In the genomic region with DNA sequence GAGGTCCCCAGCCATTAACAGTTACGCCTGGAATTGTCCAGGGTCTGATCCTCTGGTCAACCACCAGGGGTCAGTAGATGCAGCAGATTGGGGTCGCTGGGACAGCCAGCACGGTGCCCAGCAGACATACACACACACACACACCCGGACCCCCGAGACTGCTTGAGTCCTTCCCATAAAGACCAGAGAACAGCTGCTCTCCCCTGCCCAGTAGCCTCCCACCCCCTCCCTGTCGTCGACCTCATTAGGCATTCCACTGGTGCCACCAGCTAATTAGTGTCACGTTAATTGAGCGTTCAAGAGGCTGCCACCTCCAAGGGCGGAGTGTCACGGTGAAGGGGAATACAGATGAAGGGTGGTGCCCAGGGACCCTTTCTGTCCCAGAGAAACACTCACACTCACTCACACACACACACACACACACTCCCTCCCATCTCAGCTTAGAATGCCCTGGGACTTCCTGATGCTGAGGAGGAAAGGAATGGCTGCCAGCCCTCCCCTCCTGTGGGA, we compare ENCODE assay signal across 8 mouse cellular contexts. TPM values are rescaled to one million over a fixed set of nuclear protein-coding genes. Genes with fewer than 3 reads are reported as not detected.
A peak's percentile ranks its signal among the peaks of the same experiment; 100 is the strongest.
DNase-seq lines count a peak whose midpoint lies in the region; ATAC-seq and TF ChIP-seq lines count a peak whose summit lies in the region.

No protein-coding gene starts in this region.

- H3K4me2 ChIP-seq in lung, postnatal 0 days (replicated peaks; ENCODE audit: low read depth, low read length) = no peak overlapping the region
- H3K4me2 ChIP-seq in hindbrain, embryonic 14.5 days (replicated peaks) = 0 out of 2 replicates have a peak overlapping the region, but pooled peaks have one; percentile 11

- peak; percentile 42 for TF ChIP-seq CTCF in cerebellum, adult 2 months (IDR thresholded peaks at IDR 0.05; ENCODE audit: borderline replicate concordance, insufficient read depth, low read depth, low read length)
- peak; percentile 78 for TF ChIP-seq CTCF in lung, postnatal 0 days (IDR thresholded peaks at IDR 0.05)

- H3K27ac ChIP-seq in cerebellum, adult 2 months (ENCODE audit: insufficient read depth, low read length) = no peak overlapping the region
- H3K27ac ChIP-seq in lung, postnatal 0 days (ENCODE audit: low read length) = no peak overlapping the region
- peak overlapping the region; percentile 63 for H3K27ac ChIP-seq in hindbrain, embryonic 14.5 days

- TF ChIP-seq POLR2A in cerebellum, adult 2 months (IDR thresholded peaks at IDR 0.05; ENCODE audit: borderline replicate concordance, insufficient read depth, low read length) = no peak

- H3K27me3 ChIP-seq in cerebellum, adult 2 months (ENCODE audit: control insufficient read depth, insufficient read depth, low read length) = no peaks in the 10 kb centered on the region
- H3K27me3 ChIP-seq in lung, postnatal 0 days (replicated peaks; ENCODE audit: insufficient read depth, low read length) = no peaks in the 10 kb centered on the region
- no peaks in the 10 kb centered on the region for H3K27me3 ChIP-seq in hindbrain, embryonic 14.5 days (ENCODE audit: control insufficient read depth, insufficient read depth, low read length)

- peak; percentile 44; the same call in 1 of the 2 replicates for ATAC-seq in lung, postnatal 0 days
- ATAC-seq in hindbrain, embryonic 14.5 days (ENCODE audit: low FRiP score) = peak; percentile 38
- ATAC-seq in frontal cortex, adult (ENCODE audit: low TSS enrichment) = no peak

- WGBS in cerebellum, adult 2 months = 24% methylated on average over 11 of the region's 11 CpGs
- 32% methylated on average over 11 of the region's 11 CpGs for WGBS in lung, postnatal 0 days
- 8% methylated on average over 11 of the region's 11 CpGs for WGBS in hindbrain, embryonic 14.5 days

- peaks cover 12% of the 10 kb centered on the region for H3K4me1 ChIP-seq in cerebellum, adult 2 months (ENCODE audit: control insufficient read depth, insufficient read depth, low read length)
- peaks cover 8% of the 10 kb centered on the region; the same call in 1 of the 2 replicates for H3K4me1 ChIP-seq in lung, postnatal 0 days (ENCODE audit: insufficient read depth, low read depth, low read length)
- peaks cover 50% of the 10 kb centered on the region for H3K4me1 ChIP-seq in hindbrain, embryonic 14.5 days (replicated peaks; ENCODE audit: control insufficient read depth, insufficient read depth, low read length)

- no peaks in the 10 kb centered on the region for H3K36me3 ChIP-seq in lung, postnatal 0 days (ENCODE audit: insufficient read depth, low read length)
- H3K36me3 ChIP-seq in hindbrain, embryonic 14.5 days (replicated peaks; ENCODE audit: control insufficient read depth, insufficient read depth) = no peaks in the 10 kb centered on the region

- TF ChIP-seq EP300 in lung, postnatal 0 days (IDR thresholded peaks at IDR 0.05) = no peak

- DNase-seq in cerebellum, adult 2 months = no peak
- DNase-seq in cerebellum, adult 9-10 months = no peak
- DNase-seq in lung, postnatal 0 days (ENCODE audit: low spot score) = peak; percentile 54
- DNase-seq in lung, adult 18-20 months = no peak
- peak; percentile 34 for DNase-seq in hindbrain, embryonic 14.5 days (ENCODE audit: low spot score)
- peak; percentile 97 for DNase-seq in retina, postnatal 1 day
- no peak for DNase-seq in gastrocnemius, adult 8-10 months (ENCODE audit: low spot score in 2 of 2)

- no peak overlapping the region for H3K9ac ChIP-seq in lung, postnatal 0 days (replicated peaks; ENCODE audit: low read depth)
- H3K9ac ChIP-seq in hindbrain, embryonic 14.5 days = 0 out of 2 replicates have a peak overlapping the region, but pooled peaks have one; percentile 3

- H3K9me3 ChIP-seq in lung, postnatal 0 days (ENCODE audit: low read length) = no peaks in the 10 kb centered on the region
- H3K9me3 ChIP-seq in hindbrain, embryonic 14.5 days (ENCODE audit: control insufficient read depth, low read length) = no peaks in the 10 kb centered on the region

- H3K4me3 ChIP-seq in cerebellum, adult 2 months (replicated peaks; ENCODE audit: insufficient read depth, low read depth, low read length) = no peak overlapping the region
- H3K4me3 ChIP-seq in lung, postnatal 0 days (ENCODE audit: low read depth, low read length) = no peak overlapping the region
- H3K4me3 ChIP-seq in hindbrain, embryonic 14.5 days (replicated peaks; ENCODE audit: low read length) = no peak overlapping the region

RNA-seq across cellular contexts. Expression of a gene that starts 37.0 kb away (rescaled TPM):
- polyA plus RNA-seq in cerebellum, adult 2 months (2012; rRNA removed) = 18.7 and 20.5 TPM in 2 replicates
- 1.9 and 2.3 TPM in 2 replicates for polyA plus RNA-seq in lung, postnatal 0 days (2015; fragmentation: Nextera tagmentation; extraction: Ambion mirVana)
- 6.6 and 6.7 TPM in 2 replicates for polyA plus RNA-seq in hindbrain, embryonic 14.5 days (2014; fragmentation: Nextera tagmentation; extraction: Ambion mirVana)
- total RNA-seq in gastrocnemius, adult 8-10 months (2022) = under 1 TPM; 0.07 to 0.34 (median 0.30) TPM

RNA-seq across cellular contexts. Expression of a gene that starts 53.4 kb away (rescaled TPM):
- polyA plus RNA-seq in cerebellum, adult 2 months (2012; rRNA removed) = 3.0 and 5.5 TPM in 2 replicates
- 2.2 and 3.4 TPM in 2 replicates for polyA plus RNA-seq in lung, postnatal 0 days (2015; fragmentation: Nextera tagmentation; extraction: Ambion mirVana)
- polyA plus RNA-seq in hindbrain, embryonic 14.5 days (2014; fragmentation: Nextera tagmentation; extraction: Ambion mirVana) = 1.1 and 1.4 TPM in 2 replicates
- total RNA-seq in gastrocnemius, adult 8-10 months (2022) = 1 to 10 TPM; 1.3 to 1.7 (median 1.3) TPM

Comparison
In these comparisons a context has a peak if more than half of its experiments do, and no peak if none do; other contexts are left out.
1. DNase-seq: peak in lung, postnatal 0 days (single experiment), hindbrain, embryonic 14.5 days (single experiment) and retina, postnatal 1 day (single experiment); none in cerebellum, adult 2 months (0 of 2), cerebellum, adult 9-10 months (single experiment), lung, adult 18-20 months (0 of 2) and gastrocnemius, adult 8-10 months (0 of 2).